Mouse (Mus musculus) C2C12 (cell line): Measurements from ENCODE around the gene Cyp2e1.

Source experiments
- CEBPB ChIP-seq: IDR thresholded peaks from one replicate; pipeline ENCODE4 v1.6.1; 2011; ENCODE audit warnings: low read depth, mild to moderate bottlenecking, control low read depth, moderate library complexity
- CTCF ChIP-seq: IDR thresholded peaks from one replicate; pipeline ENCODE4 v1.5.1; 2011; ENCODE audit not compliant: control insufficient read depth, insufficient read depth, insufficient read length
- MAX ChIP-seq: IDR thresholded peaks from one replicate; pipeline ENCODE4 v1.6.1; 2011; ENCODE audit warnings: mild to moderate bottlenecking, control low read depth
- MYOD1 ChIP-seq: IDR thresholded peaks from one replicate; pipeline ENCODE4 v1.6.1; 2011; ENCODE audit warnings: low read depth; ENCODE audit not compliant: control insufficient read depth, insufficient read length
- MYOG ChIP-seq: IDR thresholded peaks from one replicate; pipeline ENCODE4 v1.6.1; 2011; ENCODE audit not compliant: control insufficient read depth, insufficient read length; ENCODE audit errors: extremely low read depth
- USF1 ChIP-seq: IDR thresholded peaks from one replicate; pipeline ENCODE4 v1.6.1; 2011; ENCODE audit warnings: low read depth, mild to moderate bottlenecking, control low read depth, moderate library complexity

DNA sequence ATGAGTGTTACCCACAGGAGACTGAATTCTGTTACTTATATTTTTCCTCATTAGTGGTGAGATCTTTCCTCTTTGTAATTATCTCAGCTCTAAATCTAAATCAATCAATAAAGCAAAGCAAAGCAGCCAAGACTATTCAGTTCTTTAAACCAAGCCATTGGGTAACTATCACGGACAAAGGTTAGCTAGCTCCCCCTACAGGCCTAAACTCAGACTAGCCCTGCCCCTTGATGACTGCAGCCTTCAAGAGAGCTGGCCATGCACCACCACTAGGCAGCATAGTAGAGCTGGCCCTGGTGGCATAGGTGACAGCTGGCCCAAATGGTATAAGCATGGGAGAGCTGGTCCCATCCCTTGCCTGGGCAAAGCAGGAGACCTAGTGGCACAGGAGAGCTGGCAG is 42.2 kb downstream of the Cyp2e1 start:
- TF ChIP-seq CTCF (no peak), USF1 (no peak), CEBPB (no peak), MAX (no peak), MYOD1 (no peak), MYOG (no peak)
